Mouse (Mus musculus) kidney, postnatal 0 days (tissue): ENCODE measurements around the gene Map2k1. TPM values are rescaled to one million over a fixed set of nuclear protein-coding genes. Genes with fewer than 3 reads are reported as not detected.

Experiments used
- ATAC-seq: fragments of 200-750 bp; cut with Nextera tagmentation; replicated peaks from 2 replicates; pipeline ENCODE4 v1.8.0; 2017; ENCODE audit warnings: low read depth, moderate number of reproducible peaks, moderate TSS enrichment, moderate library complexity; ENCODE audit not compliant: low FRiP score
- DNase-seq: peaks from one replicate; pipeline ENCODE4 v3.0.0-alpha.2; 2016; ENCODE audit warnings: low spot score
- H3K27ac ChIP-seq: fragments of 300-500 bp; sonication (generic); 2 replicates; pipeline ENCODE4 v1.5.1; 2014; ENCODE audit warnings: mild to moderate bottlenecking
- H3K27me3 ChIP-seq: fragments of 300-500 bp; sonication (generic); 2 replicates; pipeline ENCODE4 v1.6.1; 2014; ENCODE audit warnings: low read length, mixed read lengths; ENCODE audit not compliant: insufficient read depth
- H3K36me3 ChIP-seq: fragments of 300-500 bp; sonication (generic); 2 replicates; pipeline ENCODE4 v1.6.1; 2014; ENCODE audit warnings: low read length, mixed read lengths; ENCODE audit not compliant: insufficient read depth
- H3K4me1 ChIP-seq: fragments of 300-500 bp; sonication (generic); replicated peaks from 2 replicates; pipeline ENCODE4 v1.6.1; 2014; ENCODE audit warnings: antibody characterized with exemption, low read length, mixed read lengths; ENCODE audit not compliant: insufficient read depth
- H3K4me2 ChIP-seq: fragments of 300-500 bp; sonication (generic); 2 replicates; pipeline ENCODE4 v1.6.1; 2014; ENCODE audit warnings: mild to moderate bottlenecking, low read length, moderate library complexity, mixed read lengths
- H3K4me3 ChIP-seq: fragments of 300-500 bp; sonication (generic); replicated peaks from 2 replicates; pipeline ENCODE4 v1.5.1; 2014; ENCODE audit warnings: low read depth, low read length
- H3K9ac ChIP-seq: fragments of 300-500 bp; sonication (generic); 2 replicates; pipeline ENCODE4 v1.6.1; 2014; ENCODE audit warnings: low read depth, low read length
- H3K9me3 ChIP-seq: fragments of 300-500 bp; sonication (generic); replicated peaks from 2 replicates; pipeline ENCODE4 v1.6.1; 2016; ENCODE audit warnings: low read length, inconsistent platforms, mixed read lengths
- CTCF ChIP-seq: IDR thresholded peaks from 2 replicates; pipeline ENCODE4 v1.5.1; 2016; ENCODE audit warnings: antibody characterized with exemption, low read depth, mild to moderate bottlenecking, moderate library complexity
- WGBS: fragments of 180-500 bp; shearing (Covaris S2); extraction: QIAGEN DNeasy Blood & Tissue Kit; methylation state at CpG from one replicate; pipeline ENCODE4 v1.1.7; 2014; 5-methylcytosine and 5-hydroxymethylcytosine counted together
- polyA plus RNA-seq: library from polyadenylated mRNA; unstranded; fragments of >200 nt; fragmentation: Nextera tagmentation; extraction: Ambion mirVana; gene quantifications from 2 replicates; pipeline ENCODE4 v1.2.1, GENCODE M21; 2015

Map2k1 gene
- polyA plus RNA-seq, 1 experiment from 2014 or later, result 81.6 TPM

DNA sequence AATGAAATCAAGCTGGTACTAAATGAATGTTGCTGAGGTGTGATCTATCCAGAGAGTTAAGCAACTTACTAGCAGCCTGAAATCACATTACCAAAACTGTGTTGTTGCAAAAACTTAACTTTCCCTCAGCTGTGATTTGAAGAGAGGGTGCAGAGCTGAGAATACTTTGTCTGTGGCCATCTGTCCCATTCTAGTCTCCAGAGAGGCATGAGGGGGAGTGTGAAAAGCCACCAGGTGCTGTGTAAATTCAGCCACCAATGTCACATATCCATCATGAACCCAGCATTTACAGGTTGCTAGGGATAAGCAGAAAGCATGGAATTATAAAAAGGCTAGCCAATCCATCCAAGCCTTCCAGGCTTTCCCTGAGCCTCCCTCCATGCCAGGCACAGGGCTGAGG lies 24.5 kb downstream of the Map2k1 start:
- no peak overlapping the region for H3K9ac ChIP-seq
- no peaks in the 10 kb centered on the region for H3K36me3 ChIP-seq
- H3K4me1 ChIP-seq, result peaks cover 17% of the 10 kb centered on the region
- DNase-seq (no peak), ATAC-seq (no peak)
- no peak overlapping the region for H3K4me2 ChIP-seq
- no peaks in the 10 kb centered on the region for H3K27me3 ChIP-seq
- no peak overlapping the region for H3K27ac ChIP-seq
- no peaks in the 10 kb centered on the region for H3K9me3 ChIP-seq
- H3K4me3 ChIP-seq, result no peak overlapping the region
- TF ChIP-seq CTCF, result no peak

GRCm38 (mm10) chr9:64227736-64228135 lies 25.7 kb downstream of the Map2k1 start:
- no peak for DNase-seq
- ATAC-seq, result no peak
- H3K27ac ChIP-seq, result no peak overlapping the region
- no peak for TF ChIP-seq CTCF
- WGBS, result 68% methylated on average over 12 of the region's 12 CpGs
- H3K4me2 ChIP-seq, result no peak overlapping the region
- peaks cover 17% of the 10 kb centered on the region for H3K4me1 ChIP-seq
- no peaks in the 10 kb centered on the region for H3K9me3 ChIP-seq
- no peak overlapping the region for H3K4me3 ChIP-seq
- no peak overlapping the region for H3K9ac ChIP-seq
- H3K27me3 ChIP-seq, result no peaks in the 10 kb centered on the region
- H3K36me3 ChIP-seq, result no peaks in the 10 kb centered on the region

DNA sequence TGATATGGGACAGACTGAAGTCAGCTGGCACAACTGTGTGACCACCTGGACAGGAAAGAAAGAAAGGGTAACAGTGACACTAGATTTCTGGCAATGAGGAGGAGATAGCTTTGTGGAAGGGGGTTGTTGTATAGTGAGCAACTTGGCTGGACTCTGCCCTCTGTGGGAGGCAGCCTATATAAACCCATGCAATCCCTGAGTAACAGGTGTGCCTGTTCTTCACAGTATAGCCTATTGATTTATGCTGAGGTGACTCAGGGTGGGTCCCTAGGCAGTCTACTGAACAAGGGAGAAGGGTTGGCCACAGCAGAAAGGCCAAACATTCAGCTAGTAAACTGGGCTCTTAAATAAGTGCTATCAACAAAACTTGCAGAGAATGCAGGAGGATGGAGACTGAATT lies 27.6 kb downstream of the Map2k1 start:
- Histone ChIP-seq H3K9ac (no peak overlapping the region), H3K4me2 (no peak overlapping the region), H3K4me3 (no peak overlapping the region), H3K27ac (no peak overlapping the region), H3K36me3 (no peaks in the 10 kb centered on the region), H3K9me3 (no peaks in the 10 kb centered on the region), H3K27me3 (no peaks in the 10 kb centered on the region), H3K4me1 (peaks cover under 1% of the 10 kb centered on the region; the same call in 1 of the 2 replicates)
- TF ChIP-seq CTCF, result no peak
- DNase-seq (no peak), ATAC-seq (no peak)

- Histone ChIP-seq H3K36me3 (no peaks in the 10 kb centered on the region), H3K9ac (no peak overlapping the region), H3K9me3 (no peaks in the 10 kb centered on the region), H3K4me3 (no peak overlapping the region), H3K4me2 (no peak overlapping the region), H3K27me3 (no peaks in the 10 kb centered on the region), H3K27ac (no peak overlapping the region), H3K4me1 (peaks cover 12% of the 10 kb centered on the region; the same call in 1 of the 2 replicates)
- WGBS, result 60% methylated on average over 2 of the region's 2 CpGs
- ATAC-seq (no peak), DNase-seq (no peak)
- no peak for TF ChIP-seq CTCF
Observed at GRCm38 (mm10) chr9:64222098-64222497, 31.3 kb downstream of the Map2k1 start.

GRCm38 (mm10) chr9:64221480-64221879 lies 32.0 kb downstream of the Map2k1 start:
- Histone ChIP-seq H3K9ac (no peak overlapping the region), H3K4me1 (peaks cover 12% of the 10 kb centered on the region), H3K27ac (no peak overlapping the region), H3K4me2 (no peak overlapping the region), H3K9me3 (no peaks in the 10 kb centered on the region), H3K4me3 (no peak overlapping the region), H3K27me3 (no peaks in the 10 kb centered on the region), H3K36me3 (no peaks in the 10 kb centered on the region)
- DNase-seq, result no peak
- no peak for TF ChIP-seq CTCF
- no peak for ATAC-seq
- 80% methylated on average over 4 of the region's 4 CpGs for WGBS

DNA sequence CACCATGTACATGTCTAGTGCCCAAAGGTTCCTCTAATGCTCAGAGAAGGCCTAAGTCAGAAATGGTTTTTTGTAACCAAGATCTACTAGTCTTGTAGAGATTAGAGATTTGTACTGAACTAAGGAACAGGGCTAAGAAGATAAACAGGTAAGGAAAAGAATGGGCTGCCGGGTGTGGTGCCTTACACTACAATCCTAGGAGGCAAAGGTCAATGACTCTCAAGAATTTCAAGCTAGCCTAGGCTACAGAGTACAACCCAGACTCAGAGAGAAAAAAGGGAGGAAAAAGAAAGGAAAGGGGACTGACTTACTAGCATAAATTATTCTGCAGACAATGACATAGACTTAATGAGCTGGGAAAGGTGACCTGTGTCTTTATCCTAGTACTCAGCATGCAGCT lies 32.8 kb downstream of the Map2k1 start:
- ATAC-seq, result no peak
- Histone ChIP-seq H3K27me3 (no peaks in the 10 kb centered on the region), H3K27ac (0 out of 2 replicates have a peak overlapping the region, but pooled peaks have one; percentile 36), H3K4me1 (peaks cover 12% of the 10 kb centered on the region), H3K9ac (no peak overlapping the region), H3K4me2 (no peak overlapping the region), H3K9me3 (no peaks in the 10 kb centered on the region), H3K36me3 (no peaks in the 10 kb centered on the region), H3K4me3 (no peak overlapping the region)
- 46% methylated on average over 1 of the region's 1 CpGs for WGBS
- no peak for TF ChIP-seq CTCF
- peak; percentile 32 for DNase-seq

- peak; percentile 22 for DNase-seq
- Histone ChIP-seq H3K9ac (no peak overlapping the region), H3K4me3 (no peak overlapping the region), H3K4me2 (no peak overlapping the region), H3K27ac (0 out of 2 replicates have a peak overlapping the region, but pooled peaks have one; percentile 36), H3K9me3 (no peaks in the 10 kb centered on the region), H3K36me3 (no peaks in the 10 kb centered on the region), H3K4me1 (peaks cover 12% of the 10 kb centered on the region), H3K27me3 (no peaks in the 10 kb centered on the region)
- 65% methylated on average over 10 of the region's 10 CpGs for WGBS
- TF ChIP-seq CTCF, result no peak
- no peak for ATAC-seq
Observed at GRCm38 (mm10) chr9:64219772-64220420, 33.5 kb downstream of the Map2k1 start.
